Comparison of ENCODE assay signal across 21 mouse cellular contexts in genomic region chr15:7173776-7174175, GRCm38 (mm10).
DNase-seq lines count a peak whose midpoint lies in the region; ATAC-seq and TF ChIP-seq lines count a peak whose summit lies in the region.
"Had no signal": no experiment of that assay in that cellular context is flagged by ENCODE, and none has a peak within 500 bp of the region (broad histone marks: within the 10 kb centered on the region; RNA-seq: fewer than 3 reads in every experiment).

No protein-coding gene starts in this region.

- no peak overlapping the region for H3K9ac ChIP-seq in heart, adult 2 months (ENCODE audit: low read depth, low read length)
- no peak overlapping the region for H3K9ac ChIP-seq in liver, embryonic 12.5 days
- H3K9ac ChIP-seq: embryonic facial prominence, embryonic 12.5 days; forebrain, embryonic 13.5 days; forebrain, embryonic 15.5 days; forebrain, postnatal 0 days had no signal

- no peak for TF ChIP-seq CTCF in gastrocnemius, adult 2 months (IDR thresholded peaks at IDR 0.05)
- no peak for TF ChIP-seq CTCF in heart, adult 2 months (IDR thresholded peaks at IDR 0.05)

- H3K4me2 ChIP-seq in liver, embryonic 12.5 days = no peak overlapping the region
- H3K4me2 ChIP-seq: embryonic facial prominence, embryonic 12.5 days; forebrain, embryonic 13.5 days; forebrain, embryonic 15.5 days had no signal

- DNase-seq in gastrocnemius, adult 2 months = no peak
- no peak for DNase-seq in gastrocnemius, postnatal 4 days (ENCODE audit: low spot score in 2 of 2)
- DNase-seq in heart, adult 2 months = no peak
- no peak for DNase-seq in heart, postnatal 4 days
- DNase-seq in 3T3-L1 (ENCODE audit: low read depth, low spot score) = peak; percentile 26
- DNase-seq: adrenal gland, adult 8-10 months; adrenal gland, postnatal 14 days; adrenal gland, postnatal 36 days; cerebellum, adult 11-12 months; cerebellum, adult 2 months; cerebellum, adult 9-10 months; cerebellum, postnatal 10 days; cerebellum, postnatal 25 days; forebrain, postnatal 0 days had no signal

- peaks cover 3% of the 10 kb centered on the region for H3K4me1 ChIP-seq in heart, adult 2 months (ENCODE audit: control insufficient read depth, insufficient read depth, low read length)
- no peaks in the 10 kb centered on the region for H3K4me1 ChIP-seq in liver, embryonic 12.5 days
- H3K4me1 ChIP-seq: embryonic facial prominence, embryonic 12.5 days; forebrain, embryonic 13.5 days; forebrain, embryonic 15.5 days had no signal

- H3K79me2 ChIP-seq in heart, adult 2 months (replicated peaks; ENCODE audit: control insufficient read depth, insufficient read depth, low read length) = no peaks in the 10 kb centered on the region

- no peak for TF ChIP-seq POLR2A in heart, adult 2 months (IDR thresholded peaks at IDR 0.05; ENCODE audit: insufficient read depth, low read depth, low read length)

- no peak for TF ChIP-seq EP300 in heart, adult 2 months (IDR thresholded peaks at IDR 0.05; ENCODE audit: insufficient read depth, low read depth, low read length)

- no peaks in the 10 kb centered on the region for H3K27me3 ChIP-seq in heart, adult 2 months (ENCODE audit: control insufficient read depth, insufficient read depth, low read length)
- no peaks in the 10 kb centered on the region for H3K27me3 ChIP-seq in liver, embryonic 12.5 days (replicated peaks)
- H3K27me3 ChIP-seq: embryonic facial prominence, embryonic 12.5 days; forebrain, embryonic 13.5 days; forebrain, embryonic 15.5 days; Patski had no signal

- no peaks in the 10 kb centered on the region for H3K9me3 ChIP-seq in liver, embryonic 12.5 days (replicated peaks)
- H3K9me3 ChIP-seq: embryonic facial prominence, embryonic 10.5 days; embryonic facial prominence, embryonic 12.5 days; forebrain, embryonic 13.5 days; forebrain, embryonic 15.5 days had no signal

- no peak for ATAC-seq in liver, embryonic 12.5 days
- ATAC-seq: activated CD4-positive, CD25-positive, alpha-beta regulatory T cell, adult 4 months; forebrain, embryonic 13.5 days; forebrain, embryonic 15.5 days; forebrain, postnatal 0 days; Patski had no signal

- peaks cover 7% of the 10 kb centered on the region for H3K36me3 ChIP-seq in heart, adult 2 months (ENCODE audit: control insufficient read depth, insufficient read depth, low read length)
- H3K36me3 ChIP-seq in liver, embryonic 12.5 days = peaks cover 19% of the 10 kb centered on the region
- H3K36me3 ChIP-seq: forebrain, embryonic 15.5 days had no signal

- no peak overlapping the region for H3K4me3 ChIP-seq in gastrocnemius, adult 2 months
- no peak overlapping the region for H3K4me3 ChIP-seq in heart, adult 2 months
- H3K4me3 ChIP-seq in liver, embryonic 12.5 days = no peak overlapping the region
- H3K4me3 ChIP-seq: embryonic facial prominence, embryonic 10.5 days; embryonic facial prominence, embryonic 12.5 days; forebrain, embryonic 13.5 days; forebrain, embryonic 15.5 days had no signal

- 87% methylated on average over 8 of the region's 8 CpGs for WGBS in heart, adult 2 months
- 81% methylated on average over 8 of the region's 8 CpGs for WGBS in liver, embryonic 12.5 days (ENCODE audit: insufficient replicate concordance)

- intact Hi-C loops in gastrocnemius, adult 2 months (cut with DNase I) = loop anchor here (5.0 kb wide), 1 partner anchor 34 kb away; no protein-coding TSS in a partner anchor
- intact Hi-C loops in heart, adult 2 months (cut with DNase I) = loop anchor here (2.0 kb wide), 2 partner anchors 13 to 39 kb away; no protein-coding TSS in a partner anchor

- H3K27ac ChIP-seq in gastrocnemius, adult 2 months = peak overlapping the region; percentile 66
- H3K27ac ChIP-seq in heart, adult 2 months = peak overlapping the region; percentile 78
- no peak overlapping the region for H3K27ac ChIP-seq in liver, embryonic 12.5 days
- H3K27ac ChIP-seq: embryonic facial prominence, embryonic 10.5 days; embryonic facial prominence, embryonic 12.5 days; forebrain, embryonic 13.5 days; forebrain, embryonic 15.5 days had no signal
